Mouse (Mus musculus): Measurements from ENCODE around the gene Osbpl10.

- TF ChIP-seq GATA1 (IDR thresholded peaks at IDR 0.05; ENCODE audit: low read length) (no peak), TAL1 (IDR thresholded peaks at IDR 0.05; ENCODE audit: low read length) (no peak)
Observed at GRCm38 (mm10) chr9:115034788-115035187, 56.4 kb downstream of the Osbpl10 start.

Measured in erythroblast, embryonic 14.5 days (primary cell).